Mouse (Mus musculus) adrenal gland, adult 18-20 months (tissue): ENCODE measurements around the gene Macrod2. TPM values are rescaled to one million over a fixed set of nuclear protein-coding genes. Genes with fewer than 3 reads are reported as not detected.

Source experiments
- DNase-seq, 2 experiments: peaks; one replicate each; pipeline ENCODE4 v3.0.0; 2021 to 2022; ENCODE audit warnings: low spot score in 2 of 2
- total RNA-seq, 2 experiments: library from RNA; stranded (reverse); gene quantifications; 1 replicate in 1 of 2; 2 replicates in 1 of 2; pipeline ENCODE4 v1.2.3; 2021

Gene Macrod2
- total RNA-seq, 2 experiments from 2014 or later, result 8.4 to 8.6 TPM

- no peak for DNase-seq
Observed at GRCm38 (mm10) chr2:142410124-142410523, 2015.0 kb downstream of the Macrod2 start.

GRCm38 (mm10) chr2:142433126-142433525, 2038.0 kb downstream of the Macrod2 start:
- no peak for DNase-seq

GRCm38 (mm10) chr2:142434731-142435130, 2039.6 kb downstream of the Macrod2 start:
- no peak for DNase-seq

- DNase-seq, result peak; percentile 15 to 29
Observed at GRCm38 (mm10) chr2:142437606-142438461, 2042.7 kb downstream of the Macrod2 start.

Other genes starting within 250 kb of the Macrod2 start
- gene Gm17374, start 243.3 kb upstream of the Macrod2 start, total RNA-seq, result not detected
- 10 to 100 TPM; 19.5 to 23.8 TPM for gene Esf1, start 224.7 kb upstream of the Macrod2 start, total RNA-seq
- gene Ndufaf5, start 224.7 kb upstream of the Macrod2 start, total RNA-seq, result 10 to 100 TPM; 23.2 to 31.0 TPM
- gene Sel1l2, start 5.6 kb upstream of the Macrod2 start, total RNA-seq, result not detected